Mouse (Mus musculus) intestine, postnatal 0 days (tissue): Measurements from ENCODE around the gene Fxyd7. TPM values are rescaled to one million over a fixed set of nuclear protein-coding genes. Genes with fewer than 3 reads are reported as not detected.

Experiments
- ATAC-seq: fragments of 200-750 bp; cut with Nextera tagmentation; 2 replicates; pipeline ENCODE4 v1.8.0; 2017; ENCODE audit warnings: mild to moderate bottlenecking, moderate TSS enrichment, moderate library complexity
- H3K27ac ChIP-seq: fragments of 300-500 bp; sonication (generic); 2 replicates; pipeline ENCODE4 v1.5.1; 2014; ENCODE audit warnings: mild to moderate bottlenecking, low read depth, low read length, moderate library complexity
- H3K27me3 ChIP-seq: fragments of 300-500 bp; sonication (generic); replicated peaks from 2 replicates; pipeline ENCODE4 v1.6.1; 2014; ENCODE audit warnings: low read length, mixed read lengths; ENCODE audit not compliant: control insufficient read depth, insufficient read depth
- H3K36me3 ChIP-seq: fragments of 300-500 bp; sonication (generic); 2 replicates; pipeline ENCODE4 v1.6.1; 2014; ENCODE audit warnings: mild to moderate bottlenecking, moderate library complexity; ENCODE audit not compliant: control insufficient read depth, insufficient read depth
- H3K4me1 ChIP-seq: fragments of 300-500 bp; sonication (generic); replicated peaks from 2 replicates; pipeline ENCODE4 v1.6.1; 2014; ENCODE audit warnings: antibody characterized with exemption, low read length, mixed read lengths; ENCODE audit not compliant: control insufficient read depth, insufficient read depth
- H3K4me2 ChIP-seq: fragments of 300-500 bp; sonication (generic); replicated peaks from 2 replicates; pipeline ENCODE4 v1.6.1; 2014; ENCODE audit warnings: low read depth, mild to moderate bottlenecking, moderate library complexity
- H3K4me3 ChIP-seq: fragments of 300-500 bp; sonication (generic); 2 replicates; pipeline ENCODE4 v1.5.1; 2014; ENCODE audit warnings: low read depth, low read length
- H3K9ac ChIP-seq: fragments of 300-500 bp; sonication (generic); 2 replicates; pipeline ENCODE4 v1.6.1; 2014; ENCODE audit warnings: mild to moderate bottlenecking, low read depth, low read length
- H3K9me3 ChIP-seq: fragments of 300-500 bp; sonication (generic); 2 replicates; pipeline ENCODE4 v1.6.1; 2016; ENCODE audit warnings: mixed run types; ENCODE audit not compliant: control insufficient read depth
- CTCF ChIP-seq: sonication (generic); IDR thresholded peaks from 2 replicates; pipeline ENCODE4 v1.5.1; 2016; ENCODE audit warnings: low read depth, mild to moderate bottlenecking, control low read depth, antibody characterized with exemption, moderate library complexity
- WGBS: fragments of 180-500 bp; shearing (Covaris S2); extraction: QIAGEN DNeasy Blood & Tissue Kit; methylation state at CpG from one replicate; pipeline ENCODE4 v1.1.7; 2014; 5-methylcytosine and 5-hydroxymethylcytosine counted together
- polyA plus RNA-seq: library from polyadenylated mRNA; unstranded; fragments of >200 nt; fragmentation: Nextera tagmentation; extraction: Ambion mirVana; gene quantifications from 2 replicates; pipeline ENCODE4 v1.2.1, GENCODE M21; 2015

The Fxyd7 gene
- polyA plus RNA-seq, 1 experiment from 2014 or later = 15.2 TPM

- H3K4me1 ChIP-seq = no peaks in the 10 kb centered on the region
- no peaks in the 10 kb centered on the region for H3K9me3 ChIP-seq
- H3K4me2 ChIP-seq = no peak overlapping the region
- TF ChIP-seq CTCF = peak; percentile 58
- 0 out of 2 replicates have a peak, but pooled peaks have one; percentile 31 for ATAC-seq
- no peaks in the 10 kb centered on the region for H3K36me3 ChIP-seq
- 60% methylated on average over 11 of the region's 11 CpGs for WGBS
- H3K9ac ChIP-seq = no peak overlapping the region
- no peak overlapping the region for H3K27ac ChIP-seq
- H3K27me3 ChIP-seq = no peaks in the 10 kb centered on the region
- H3K4me3 ChIP-seq = no peak overlapping the region
Measured at GRCm38 (mm10) chr7:31034789-31035188, 16.5 kb downstream of the Fxyd7 start.

- H3K27ac ChIP-seq = no peak overlapping the region
- no peaks in the 10 kb centered on the region for H3K36me3 ChIP-seq
- no peak for ATAC-seq
- no peak overlapping the region for H3K9ac ChIP-seq
- no peaks in the 10 kb centered on the region for H3K4me1 ChIP-seq
- no peaks in the 10 kb centered on the region for H3K9me3 ChIP-seq
- WGBS = 47% methylated on average over 9 of the region's 9 CpGs
- TF ChIP-seq CTCF = no peak
- no peaks in the 10 kb centered on the region for H3K27me3 ChIP-seq
- no peak overlapping the region for H3K4me2 ChIP-seq
- no peak overlapping the region for H3K4me3 ChIP-seq
Measured at GRCm38 (mm10) chr7:31033409-31034165, 17.7 kb downstream of the Fxyd7 start.

- WGBS = 85% methylated on average over 7 of the region's 7 CpGs
Measured at GRCm38 (mm10) chr7:31031731-31032130, 19.5 kb downstream of the Fxyd7 start.

GRCm38 (mm10) chr7:31030717-31031116, 20.6 kb downstream of the Fxyd7 start:
- no peaks in the 10 kb centered on the region for H3K27me3 ChIP-seq
- no peak overlapping the region for H3K27ac ChIP-seq
- ATAC-seq = no peak
- H3K4me2 ChIP-seq = no peak overlapping the region
- WGBS = 61% methylated on average over 2 of the region's 2 CpGs
- H3K36me3 ChIP-seq = no peaks in the 10 kb centered on the region
- no peaks in the 10 kb centered on the region for H3K9me3 ChIP-seq
- no peak for TF ChIP-seq CTCF
- H3K4me1 ChIP-seq = no peaks in the 10 kb centered on the region
- H3K4me3 ChIP-seq = no peak overlapping the region
- no peak overlapping the region for H3K9ac ChIP-seq

More at GRCm38 (mm10) chr7:31031731-31032130, 19.5 kb downstream of the Fxyd7 start:
- no peak overlapping the region for H3K4me2 ChIP-seq
- no peaks in the 10 kb centered on the region for H3K27me3 ChIP-seq
- no peaks in the 10 kb centered on the region for H3K9me3 ChIP-seq
- H3K27ac ChIP-seq = no peak overlapping the region
- no peaks in the 10 kb centered on the region for H3K36me3 ChIP-seq
- no peak overlapping the region for H3K9ac ChIP-seq
- H3K4me3 ChIP-seq = no peak overlapping the region
- no peak for ATAC-seq
- no peak for TF ChIP-seq CTCF
- no peaks in the 10 kb centered on the region for H3K4me1 ChIP-seq

DNA sequence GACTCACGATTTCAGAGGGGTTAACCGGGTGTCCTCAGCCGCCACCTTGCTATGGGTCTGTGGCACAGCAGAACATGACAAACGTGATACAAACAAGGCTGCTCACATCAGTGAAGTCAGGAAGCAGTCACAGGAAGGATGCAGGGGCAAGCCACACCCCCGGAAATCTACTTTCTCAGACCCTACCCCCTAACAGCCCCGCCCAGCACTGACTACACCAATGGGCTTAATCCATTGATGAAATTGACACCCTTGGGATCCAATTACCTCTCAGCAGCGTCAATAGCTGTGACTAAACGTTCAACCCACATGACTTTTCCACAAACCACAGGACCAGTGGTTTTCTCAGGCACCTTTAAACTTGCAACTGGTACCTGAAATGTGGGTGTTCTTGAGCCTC, 22.7 kb downstream of the Fxyd7 start:
- H3K9me3 ChIP-seq = no peaks in the 10 kb centered on the region
- H3K27ac ChIP-seq = no peak overlapping the region
- no peak overlapping the region for H3K9ac ChIP-seq
- no peak overlapping the region for H3K4me2 ChIP-seq
- no peak for TF ChIP-seq CTCF
- H3K4me3 ChIP-seq = no peak overlapping the region
- ATAC-seq = no peak
- WGBS = 69% methylated on average over 8 of the region's 8 CpGs
- H3K27me3 ChIP-seq = no peaks in the 10 kb centered on the region
- H3K36me3 ChIP-seq = no peaks in the 10 kb centered on the region
- H3K4me1 ChIP-seq = no peaks in the 10 kb centered on the region

GRCm38 (mm10) chr7:31017104-31017901, 34.0 kb downstream of the Fxyd7 start:
- Histone ChIP-seq H3K36me3 (no peaks in the 10 kb centered on the region), H3K4me2 (0 out of 2 replicates have a peak overlapping the region, but pooled peaks have one; percentile 21), H3K4me1 (no peaks in the 10 kb centered on the region), H3K27me3 (no peaks in the 10 kb centered on the region), H3K27ac (no peak overlapping the region), H3K9me3 (no peaks in the 10 kb centered on the region), H3K4me3 (no peak overlapping the region), H3K9ac (no peak overlapping the region)
- TF ChIP-seq CTCF = no peak
- WGBS = 25% methylated on average over 10 of the region's 10 CpGs
- peak; percentile 36; the same call in 1 of the 2 replicates for ATAC-seq
